Mouse (Mus musculus) bone marrow, adult 2 months (tissue): ENCODE results near the gene Vasp. TPM values are rescaled to one million over a fixed set of nuclear protein-coding genes. Genes with fewer than 3 reads are reported as not detected.

Experiments used
- H3K27ac ChIP-seq: fragments of 200-500 bp; 2 replicates; pipeline ENCODE4 v1.5.1; 2012; ENCODE audit warnings: low read depth, mild to moderate bottlenecking, control low read depth, inconsistent platforms, low read length; ENCODE audit not compliant: control insufficient read depth, poor library complexity, insufficient read depth
- H3K4me1 ChIP-seq: fragments of 200-500 bp; 2 replicates; pipeline ENCODE4 v1.6.1; 2011; ENCODE audit warnings: low read length; ENCODE audit not compliant: control insufficient read depth, insufficient read depth
- H3K4me3 ChIP-seq: fragments of 200-500 bp; replicated peaks from 2 replicates; pipeline ENCODE3; 2011; ENCODE audit warnings: mild to moderate bottlenecking, low read depth, low read length, control low read depth; ENCODE audit not compliant: control insufficient read depth
- CTCF ChIP-seq: fragments of 200-500 bp; IDR thresholded peaks from 2 replicates; pipeline ENCODE4 v1.5.1; 2011; ENCODE audit warnings: low read length, control low read depth; ENCODE audit not compliant: control insufficient read depth, insufficient read depth
- POLR2A ChIP-seq: fragments of 200-500 bp; IDR thresholded peaks from 2 replicates; pipeline ENCODE4 v1.6.1; 2011; ENCODE audit warnings: low read depth, mild to moderate bottlenecking, control low read depth, low read length, borderline replicate concordance; ENCODE audit not compliant: control insufficient read depth
- WGBS: fragments of 180-500 bp; shearing (Covaris S2); methylation state at CpG from one replicate; pipeline ENCODE4 v1.1.7; 2018; 5-methylcytosine and 5-hydroxymethylcytosine counted together
- polyA plus RNA-seq: library from polyadenylated mRNA; stranded (reverse); fragments of >200 nt; gene quantifications from 2 replicates; pipeline ENCODE4 v1.2.4, GENCODE M21; 2011; ENCODE audit warnings: low replicate concordance; ENCODE audit not compliant: missing spikeins, insufficient read depth, insufficient read length

The Vasp gene
- 83.3 and 135 TPM in 2 replicates for polyA plus RNA-seq

- peaks cover 1% of the 10 kb centered on the region for H3K4me1 ChIP-seq
- peak within 1 kb of the TSS; percentile 95 for H3K27ac ChIP-seq
- under 1% methylated on average over 62 of the region's 62 CpGs for WGBS
- H3K4me3 ChIP-seq, result peak within 1 kb of the TSS; percentile 71
- peak; percentile 91 for TF ChIP-seq POLR2A
- TF ChIP-seq CTCF, result no peak
These were observed at the start of gene Vasp for GRCm38 (mm10) chr7:19271238-19272172. Vasp (minus strand) TSS chr7:19271817.

DNA sequence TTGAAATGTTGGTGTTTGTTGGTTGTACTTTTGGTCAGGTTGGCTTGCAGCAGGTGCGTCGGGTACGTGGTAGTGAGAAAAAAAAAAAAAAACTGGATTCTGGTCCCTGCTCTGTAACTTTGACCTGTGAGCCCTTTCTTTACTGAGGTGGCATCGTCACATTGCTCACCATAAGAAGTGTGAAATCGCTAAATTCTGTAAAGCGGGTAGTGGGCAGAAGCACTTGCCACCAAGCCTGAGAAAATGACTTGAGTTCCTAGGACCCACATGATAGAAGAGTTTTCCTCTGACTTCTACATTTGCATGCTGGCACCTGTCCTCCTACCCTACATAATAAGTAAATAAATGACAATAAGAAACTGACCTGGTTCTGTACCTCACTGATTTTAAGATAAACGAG is 49.0 kb upstream of the Vasp start:
- Histone ChIP-seq H3K4me3 (no peak overlapping the region), H3K4me1 (peaks cover 17% of the 10 kb centered on the region), H3K27ac (no peak overlapping the region)
- TF ChIP-seq POLR2A (no peak), CTCF (no peak)
- WGBS, result 35% methylated on average over 7 of the region's 7 CpGs

GRCm38 (mm10) chr7:19319906-19320305 is 48.3 kb upstream of the Vasp start:
- WGBS, result under 1% methylated on average over 41 of the region's 41 CpGs
- TF ChIP-seq POLR2A, result 0 out of 2 replicates have a peak, but pooled peaks have one; percentile 44
- TF ChIP-seq CTCF, result no peak
- Histone ChIP-seq H3K4me1 (peaks cover 17% of the 10 kb centered on the region), H3K27ac (peak overlapping the region; percentile 34; the same call in 1 of the 2 replicates), H3K4me3 (peak overlapping the region; percentile 41)

DNA sequence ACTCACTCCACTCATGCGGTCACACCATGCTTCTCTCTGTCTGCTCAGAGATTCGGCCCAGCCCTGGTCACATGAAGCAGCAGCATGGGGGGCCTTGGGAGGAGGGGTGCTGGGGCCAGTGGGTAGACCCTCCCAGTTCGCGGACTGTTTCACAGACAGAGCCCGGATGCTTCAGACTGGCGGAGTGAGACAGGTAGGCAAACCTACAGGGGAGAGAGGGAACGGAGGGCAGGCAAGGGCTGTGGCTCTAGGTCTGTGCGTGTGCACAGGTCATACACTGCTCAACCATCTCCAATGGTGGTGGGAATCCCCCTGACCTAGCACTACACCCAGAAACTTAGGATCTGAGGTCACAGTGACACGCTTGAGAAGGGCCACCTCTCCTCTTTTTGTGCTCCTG is 47.8 kb upstream of the Vasp start:
- H3K4me3 ChIP-seq, result no peak overlapping the region
- TF ChIP-seq POLR2A (no peak), CTCF (no peak)
- 58% methylated on average over 9 of the region's 9 CpGs for whole genome bisulfite sequencing
- H3K27ac ChIP-seq, result no peak overlapping the region; the same call in 1 of the 2 replicates
- H3K4me1 ChIP-seq, result peaks cover 17% of the 10 kb centered on the region

- Histone ChIP-seq H3K27ac (peak overlapping the region; percentile 28; the same call in 1 of the 2 replicates), H3K4me1 (peaks cover 17% of the 10 kb centered on the region), H3K4me3 (peak overlapping the region; percentile 43)
- TF ChIP-seq POLR2A (no peak), CTCF (no peak)
- WGBS, result 6% methylated on average over 7 of the region's 7 CpGs
These were observed 47.1 kb upstream of the Vasp start for GRCm38 (mm10) chr7:19318676-19319075.

- Histone ChIP-seq H3K4me1 (peaks cover 17% of the 10 kb centered on the region), H3K27ac (peak overlapping the region; percentile 28; the same call in 1 of the 2 replicates), H3K4me3 (no peak overlapping the region)
- 77% methylated on average over 2 of the region's 2 CpGs for WGBS
- no peak for TF ChIP-seq CTCF
- no peak for TF ChIP-seq POLR2A
These were observed 46.6 kb upstream of the Vasp start for GRCm38 (mm10) chr7:19318201-19318600.

DNA sequence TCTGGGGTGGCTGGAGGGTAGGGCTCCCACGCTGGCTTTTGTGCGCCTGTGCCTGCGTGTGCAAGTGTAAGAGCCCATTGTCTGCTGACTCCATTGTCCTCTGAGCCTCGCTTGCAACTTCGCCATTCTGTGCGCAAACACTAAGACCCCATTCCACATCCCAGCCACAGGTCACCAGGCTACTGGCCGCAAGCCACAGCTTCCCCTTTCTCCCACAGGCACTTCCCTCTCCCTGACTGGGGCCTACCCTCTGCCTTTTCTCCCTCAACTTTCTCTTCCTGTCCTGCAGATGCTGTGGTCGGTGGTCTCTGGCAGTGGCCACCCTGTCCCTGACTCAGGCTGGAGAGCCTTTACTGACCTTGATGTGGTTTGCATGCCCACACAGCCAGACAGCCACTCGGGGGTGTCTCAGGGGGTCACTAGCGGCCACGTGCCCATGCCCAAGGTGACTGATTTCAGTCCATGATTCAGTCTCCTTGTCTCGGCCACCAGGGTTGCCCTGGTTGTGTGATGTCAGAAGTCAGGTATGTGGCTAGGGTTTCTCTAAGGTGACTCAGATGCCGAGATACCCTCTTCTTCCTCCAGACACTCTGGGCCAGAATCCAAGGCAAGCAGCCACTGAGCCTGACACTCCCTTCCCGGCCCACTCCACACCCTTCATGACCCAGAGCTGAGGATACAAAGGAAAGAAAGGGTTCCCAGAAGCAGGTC is 45.0 kb upstream of the Vasp start:
- WGBS, result 5% methylated on average over 14 of the region's 14 CpGs
- TF ChIP-seq POLR2A (peak; percentile 31; the same call in 1 of the 2 replicates), CTCF (no peak)
- H3K4me3 ChIP-seq, result no peak overlapping the region
- H3K27ac ChIP-seq, result peak overlapping the region; percentile 72
- H3K4me1 ChIP-seq, result peaks cover 17% of the 10 kb centered on the region

- WGBS, result 82% methylated on average over 5 of the region's 5 CpGs
- TF ChIP-seq POLR2A (no peak), CTCF (no peak)
- peaks cover 11% of the 10 kb centered on the region for H3K4me1 ChIP-seq
- H3K4me3 ChIP-seq, result no peak overlapping the region
- no peak overlapping the region for H3K27ac ChIP-seq
These were observed 42.4 kb upstream of the Vasp start for GRCm38 (mm10) chr7:19314033-19314432.
